Mouse (Mus musculus) limb, embryonic 11.5 days (tissue): ENCODE data around the gene Gpr108. TPM values are rescaled to one million over a fixed set of nuclear protein-coding genes. Genes with fewer than 3 reads are reported as not detected.
"Not testable (repeated sequence)": the region's sequence is repeated elsewhere in the genome, so short reads cannot be mapped to it uniquely, and the experiment has no call there.

ENCODE experiments used
- ATAC-seq: fragments of 200-750 bp; cut with Nextera tagmentation; 2 replicates; pipeline ENCODE4 v1.8.0; 2017; ENCODE audit warnings: low read depth; ENCODE audit not compliant: insufficient number of reproducible peaks, low FRiP score, low TSS enrichment
- DNase-seq: peaks from one replicate; pipeline ENCODE4 v3.0.0-alpha.2; 2015; ENCODE audit warnings: low spot score
- H3K27ac ChIP-seq: fragments of 300-500 bp; sonication (generic); replicated peaks from 2 replicates; pipeline ENCODE4 v1.5.1; 2014; ENCODE audit warnings: low read depth, mild to moderate bottlenecking, low read length
- H3K27me3 ChIP-seq: fragments of 300-500 bp; sonication (generic); 2 replicates; pipeline ENCODE4 v1.6.1; 2014; ENCODE audit warnings: mild to moderate bottlenecking, low read length, mixed read lengths; ENCODE audit not compliant: control insufficient read depth, insufficient read depth
- H3K36me3 ChIP-seq: fragments of 300-500 bp; sonication (generic); 2 replicates; pipeline ENCODE4 v1.6.1; 2014; ENCODE audit warnings: mild to moderate bottlenecking, low read length, moderate library complexity, mixed read lengths; ENCODE audit not compliant: control insufficient read depth, insufficient read depth
- H3K4me1 ChIP-seq: fragments of 300-500 bp; sonication (generic); 2 replicates; pipeline ENCODE4 v1.6.1; 2014; ENCODE audit warnings: low read length, mixed read lengths; ENCODE audit not compliant: control insufficient read depth, insufficient read depth
- H3K4me2 ChIP-seq: fragments of 300-500 bp; sonication (generic); 2 replicates; pipeline ENCODE4 v1.6.1; 2014; ENCODE audit warnings: low read depth, mild to moderate bottlenecking, moderate library complexity; ENCODE audit not compliant: severe bottlenecking
- H3K4me3 ChIP-seq: fragments of 300-500 bp; sonication (generic); 2 replicates; pipeline ENCODE4 v1.5.1; 2014; ENCODE audit warnings: low read depth, low read length
- H3K9ac ChIP-seq: fragments of 300-500 bp; sonication (generic); 2 replicates; pipeline ENCODE4 v1.6.1; 2014; ENCODE audit warnings: mild to moderate bottlenecking, low read length
- H3K9me3 ChIP-seq: fragments of 300-500 bp; sonication (generic); 2 replicates; pipeline ENCODE4 v1.6.1; 2016; ENCODE audit warnings: low read length; ENCODE audit not compliant: control insufficient read depth
- WGBS: fragments of 180-500 bp; shearing (Covaris S2); extraction: QIAGEN DNeasy Blood & Tissue Kit; methylation state at CpG from one replicate; pipeline ENCODE4 v1.1.7; 2014; 5-methylcytosine and 5-hydroxymethylcytosine counted together
- polyA plus RNA-seq: library from polyadenylated mRNA; unstranded; fragments of >200 nt; fragmentation: Nextera tagmentation; extraction: Ambion mirVana; gene quantifications from 2 replicates; pipeline ENCODE4 v1.2.1, GENCODE M21; 2014

Gpr108 gene
- polyA plus RNA-seq, 1 experiment from 2014 or later, result 28.2 TPM

DNA sequence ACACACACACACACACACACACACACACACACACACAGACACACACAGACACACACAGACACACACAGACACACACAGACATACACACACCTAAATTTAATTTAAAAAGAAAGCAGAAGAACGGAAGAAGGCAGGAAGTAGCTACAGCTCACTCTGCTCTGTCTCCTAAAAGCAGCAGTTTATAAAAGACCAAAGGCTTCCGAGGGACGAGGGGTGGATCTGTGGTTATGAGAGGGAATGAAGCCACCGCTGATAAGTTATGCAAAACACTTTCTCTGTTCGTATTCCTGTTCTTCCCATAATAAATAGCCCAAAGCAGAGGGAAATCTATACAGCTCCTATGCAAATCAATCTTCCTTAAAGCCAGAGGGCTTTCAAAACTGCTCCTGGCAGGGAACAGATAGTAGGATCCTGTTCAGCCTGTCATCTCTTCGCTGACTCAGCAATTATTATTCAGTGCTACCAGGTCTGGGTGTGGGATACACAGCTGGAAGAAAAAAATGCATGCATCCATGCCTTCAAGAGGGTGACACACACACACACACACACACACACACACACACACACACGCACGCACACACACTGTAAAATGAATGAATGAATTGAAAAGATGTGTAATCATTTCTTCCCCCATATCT lies 38.6 kb upstream of the Gpr108 start:
- Histone ChIP-seq H3K4me1 (no peaks in the 10 kb centered on the region), H3K4me3 (no peak overlapping the region), H3K27me3 (no peaks in the 10 kb centered on the region), H3K4me2 (no peak overlapping the region), H3K36me3 (no peaks in the 10 kb centered on the region), H3K9me3 (no peaks in the 10 kb centered on the region), H3K27ac (no peak overlapping the region), H3K9ac (no peak overlapping the region)
- 81% methylated on average over 8 of the region's 8 CpGs for WGBS
- ATAC-seq, result no peak
- no peak for DNase-seq

- DNase-seq (no peak), ATAC-seq (no peak)
- no peaks in the 10 kb centered on the region for H3K4me1 ChIP-seq
- no peak overlapping the region for H3K27ac ChIP-seq
- no peak overlapping the region for H3K9ac ChIP-seq
- 68% methylated on average over 2 of the region's 2 CpGs for WGBS
- H3K36me3 ChIP-seq, result no peaks in the 10 kb centered on the region
- no peak overlapping the region for H3K4me2 ChIP-seq
- no peak overlapping the region for H3K4me3 ChIP-seq
- no peaks in the 10 kb centered on the region for H3K9me3 ChIP-seq
- no peaks in the 10 kb centered on the region for H3K27me3 ChIP-seq
Measured at GRCm38 (mm10) chr17:57285077-57285476, 36.8 kb upstream of the Gpr108 start.

- H3K9ac ChIP-seq, result no peak overlapping the region
- DNase-seq (no peak), ATAC-seq (no peak)
- no peaks in the 10 kb centered on the region for H3K9me3 ChIP-seq
- no peaks in the 10 kb centered on the region for H3K4me1 ChIP-seq
- WGBS, result 61% methylated on average over 5 of the region's 5 CpGs
- no peak overlapping the region for H3K27ac ChIP-seq
- H3K27me3 ChIP-seq, result 0 out of 2 replicates have a peak, but pooled peaks cover 2% of the 10 kb centered on the region
- no peaks in the 10 kb centered on the region for H3K36me3 ChIP-seq
- no peak overlapping the region for H3K4me3 ChIP-seq
- H3K4me2 ChIP-seq, result no peak overlapping the region
Measured at GRCm38 (mm10) chr17:57283906-57284305, 35.7 kb upstream of the Gpr108 start.

GRCm38 (mm10) chr17:57280411-57280810 lies 32.2 kb upstream of the Gpr108 start:
- ATAC-seq, result no peak
- H3K4me3 ChIP-seq, result no peak overlapping the region
- H3K4me2 ChIP-seq, result no peak overlapping the region
- H3K27ac ChIP-seq, result no peak overlapping the region
- H3K9ac ChIP-seq, result no peak overlapping the region
- H3K36me3 ChIP-seq, result no peaks in the 10 kb centered on the region
- WGBS, result 76% methylated on average over 3 of the region's 3 CpGs
- no peaks in the 10 kb centered on the region for H3K9me3 ChIP-seq
- no peak for DNase-seq
- peaks cover 10% of the 10 kb centered on the region for H3K27me3 ChIP-seq
- peaks cover 3% of the 10 kb centered on the region; the same call in 1 of the 2 replicates for H3K4me1 ChIP-seq

DNA sequence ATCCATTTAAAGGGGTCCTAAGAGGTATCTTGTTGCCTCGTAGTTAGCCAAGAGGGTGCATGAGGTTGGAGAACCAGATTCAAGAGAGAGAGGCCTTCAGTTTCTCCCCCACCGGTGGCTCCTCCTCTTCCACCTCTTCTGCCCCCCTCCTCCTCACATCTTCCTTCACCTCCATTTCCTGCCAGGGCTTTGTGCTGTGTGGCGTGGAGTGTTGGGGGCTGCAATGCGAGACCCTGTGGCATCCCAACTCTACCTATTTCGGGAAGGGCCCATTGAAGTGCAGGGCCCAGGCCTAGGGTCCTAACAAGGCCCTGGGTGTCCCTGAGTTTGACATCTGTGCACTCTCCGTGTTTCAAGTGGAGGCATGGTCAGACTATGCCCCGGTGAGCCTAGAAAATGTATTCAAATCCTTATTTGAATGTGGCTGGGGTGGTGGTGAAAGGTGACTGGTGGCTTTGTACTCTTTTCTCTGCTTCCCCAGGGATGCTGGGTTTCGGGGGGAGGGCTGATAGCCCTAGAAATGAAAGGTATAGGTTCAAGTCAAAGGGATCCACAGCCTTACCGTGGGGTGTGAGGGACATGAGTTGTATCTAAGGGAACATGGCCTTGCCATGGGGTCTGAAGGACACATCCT lies 31.5 kb upstream of the Gpr108 start:
- H3K4me3 ChIP-seq, result no peak overlapping the region
- H3K4me1 ChIP-seq, result peaks cover 3% of the 10 kb centered on the region; the same call in 1 of the 2 replicates
- ATAC-seq (no peak), DNase-seq (no peak)
- H3K27ac ChIP-seq, result no peak overlapping the region
- H3K9ac ChIP-seq, result no peak overlapping the region
- WGBS, result 57% methylated on average over 9 of the region's 9 CpGs
- H3K4me2 ChIP-seq, result no peak overlapping the region
- H3K27me3 ChIP-seq, result peaks cover 17% of the 10 kb centered on the region
- no peaks in the 10 kb centered on the region for H3K9me3 ChIP-seq
- no peaks in the 10 kb centered on the region for H3K36me3 ChIP-seq

- H3K9ac ChIP-seq, result no peak within 1 kb of the TSS
- no peak for DNase-seq
- peaks cover 3% of the 10 kb centered on the region; the same call in 1 of the 2 replicates for H3K4me1 ChIP-seq
- no peak for ATAC-seq
- H3K36me3 ChIP-seq, result no peaks in the 10 kb centered on the region
- no peak within 1 kb of the TSS for H3K4me3 ChIP-seq
- no peaks in the 10 kb centered on the region for H3K9me3 ChIP-seq
- peaks cover 22% of the 10 kb centered on the region for H3K27me3 ChIP-seq
- 59% methylated on average over 26 of the region's 26 CpGs for WGBS
- H3K27ac ChIP-seq, result no peak within 1 kb of the TSS
- no peak within 1 kb of the TSS for H3K4me2 ChIP-seq
Measured at GRCm38 (mm10) chr17:57278943-57279590, 30.8 kb upstream of the Gpr108 start, which contains the start of gene Vav1. Vav1 (plus strand) TSS chr17:57279100.

DNA sequence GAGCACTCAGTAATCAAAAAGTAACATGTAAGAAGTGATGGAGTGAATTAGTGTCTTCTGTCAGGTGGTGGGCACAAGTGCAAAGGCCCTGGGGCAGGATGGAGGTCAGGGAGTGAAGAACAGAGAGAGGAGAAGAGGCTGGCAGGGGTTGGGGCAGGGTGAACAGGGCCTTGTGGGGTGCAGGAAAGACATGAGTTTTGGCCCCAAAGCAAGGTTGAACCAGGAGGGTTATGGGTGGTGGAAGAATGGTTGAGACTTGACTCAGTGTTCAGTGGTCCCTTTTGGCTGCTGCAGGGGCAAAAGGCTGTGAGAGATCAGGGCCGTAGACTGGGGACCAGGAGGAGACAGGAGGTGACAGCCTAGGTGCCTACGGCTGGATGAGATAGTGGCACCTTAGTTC lies 30.3 kb upstream of the Gpr108 start:
- H3K4me1 ChIP-seq, result peaks cover 3% of the 10 kb centered on the region; the same call in 1 of the 2 replicates
- H3K27me3 ChIP-seq, result peaks cover 25% of the 10 kb centered on the region

DNA sequence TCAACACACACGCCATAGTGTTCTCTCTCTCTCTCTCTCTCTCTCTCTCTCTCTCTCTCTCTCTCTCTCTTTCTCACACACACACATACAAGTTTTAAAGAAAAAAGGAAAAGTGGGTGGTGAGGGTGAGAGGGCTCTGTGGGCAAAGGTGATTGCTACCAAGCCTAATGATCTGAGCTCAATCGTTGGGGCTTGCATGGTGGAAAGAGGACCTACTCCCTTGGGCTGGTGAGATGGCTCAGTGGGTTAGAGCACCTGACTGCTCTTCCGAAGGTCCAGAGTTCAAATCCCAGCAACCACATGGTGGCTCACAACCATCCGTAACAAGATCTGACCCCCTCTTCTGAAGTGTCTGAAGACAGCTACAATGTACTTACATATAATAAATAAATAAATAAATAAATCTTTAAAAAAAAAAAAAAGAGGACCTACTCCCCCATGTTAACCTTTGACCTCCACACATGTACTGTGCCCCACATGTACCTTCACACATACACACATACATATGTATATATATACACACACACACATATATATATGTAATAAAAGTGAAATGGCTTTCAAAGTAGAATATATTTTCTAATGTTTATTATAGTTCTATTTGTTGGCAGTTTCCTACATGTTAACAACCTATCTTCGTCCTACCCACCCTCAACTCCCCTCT lies 29.5 kb upstream of the Gpr108 start:
- not testable (repeated sequence) for H3K27ac ChIP-seq, H3K4me2 ChIP-seq, DNase-seq, H3K9ac ChIP-seq, H3K36me3 ChIP-seq, H3K4me1 ChIP-seq, H3K4me3 ChIP-seq, H3K9me3 ChIP-seq, ATAC-seq
- WGBS, result 84% methylated on average over 4 of the region's 5 CpGs
- H3K27me3 ChIP-seq, result peaks cover 25% of the 10 kb centered on the region

More for the DNA sequence above, 30.3 kb upstream of the Gpr108 start:
- ATAC-seq, result no peak
- H3K27ac ChIP-seq, result no peak overlapping the region
- H3K36me3 ChIP-seq, result no peaks in the 10 kb centered on the region
- DNase-seq, result no peak
- H3K9me3 ChIP-seq, result no peaks in the 10 kb centered on the region
- H3K4me3 ChIP-seq, result no peak overlapping the region
- H3K4me2 ChIP-seq, result no peak overlapping the region
- 75% methylated on average over 2 of the region's 2 CpGs for WGBS
- no peak overlapping the region for H3K9ac ChIP-seq
